Mouse (Mus musculus): ENCODE results near the gene Rhox4c.
"Not testable (repeated sequence)": the region's sequence is repeated elsewhere in the genome, so short reads cannot be mapped to it uniquely, and the experiment has no call there.

Rhox4c gene

DNA sequence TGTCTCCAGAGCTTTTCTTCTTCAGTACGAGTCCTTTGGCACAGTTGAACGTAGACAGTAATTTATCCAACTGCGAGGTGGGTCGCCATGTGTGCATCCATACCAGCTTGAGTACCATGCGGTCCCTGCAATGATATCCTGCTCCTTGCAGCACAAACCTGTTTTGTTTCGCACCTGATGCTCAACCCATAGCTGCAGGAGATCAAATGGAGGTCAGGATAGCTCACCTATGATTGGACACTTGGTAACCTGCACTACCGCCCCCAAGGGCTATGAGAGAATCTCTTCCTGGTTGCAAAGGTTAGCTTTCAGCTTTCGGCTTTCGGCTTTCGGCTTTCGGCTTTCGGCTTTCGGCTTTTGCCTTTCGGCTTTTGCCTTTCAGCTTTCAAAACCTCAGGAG is at the start of gene Rhox4c:
Rhox4c (plus strand) TSS at position 301 of the 400 bp plus-strand sequence.
- not testable (repeated sequence) for DNase-seq

DNA sequence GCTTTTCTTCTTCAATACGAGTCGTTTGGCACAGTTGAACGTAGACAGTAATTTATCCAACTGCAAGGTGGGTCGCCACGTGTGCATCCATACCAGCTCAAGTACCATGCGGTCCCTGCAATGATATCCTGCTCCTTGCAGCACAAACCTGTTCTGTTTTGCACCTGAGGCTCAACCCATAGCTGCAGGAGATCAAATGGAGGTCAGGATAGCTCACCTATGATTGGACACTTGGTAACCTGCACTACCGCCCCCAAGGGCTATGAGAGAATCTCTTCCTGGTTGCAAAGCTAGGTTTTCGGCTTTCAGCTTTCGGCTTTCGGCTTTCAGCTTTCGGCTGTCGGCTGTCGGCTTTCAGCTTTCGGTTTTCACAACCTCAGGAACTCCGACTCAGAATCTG is 47.9 kb upstream of the Rhox4c start, which contains the start of gene Rhox4b:
Rhox4b (plus strand) TSS at position 301 of the 400 bp plus-strand sequence.
- DNase-seq: not testable (repeated sequence)

DNA sequence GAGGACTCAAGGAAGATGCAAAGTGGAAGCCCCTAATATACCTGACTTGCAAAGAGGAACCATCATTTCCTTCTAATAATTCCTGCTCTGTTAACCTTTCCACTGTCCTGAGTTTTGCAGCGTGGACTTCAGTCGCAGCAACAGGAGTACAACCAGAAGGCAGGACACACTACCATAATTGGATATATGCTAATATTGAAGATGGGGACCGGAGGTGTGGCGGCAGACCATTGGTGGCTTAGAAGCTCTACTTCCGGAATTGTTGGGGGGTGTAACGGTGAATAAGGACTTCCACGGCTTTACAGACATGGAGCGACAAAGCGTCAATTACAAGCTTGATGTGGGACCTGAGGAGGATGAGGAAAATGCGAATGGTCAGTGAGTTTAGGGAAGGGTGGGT is 26.8 kb upstream of the Rhox4c start, which contains the start of gene Rhox2c:
Rhox2c (plus strand) TSS at position 301 of the 400 bp plus-strand sequence.
- DNase-seq: not testable (repeated sequence)

GRCm38 (mm10) chrX:37458285-37458684 is 21.9 kb upstream of the Rhox4c start, which contains the start of gene Rhox3c:
Gene Rhox3c, plus strand, starts transcription at chrX:37458585.
- not testable (repeated sequence) for DNase-seq

GRCm38 (mm10) chrX:37514059-37514458 is 33.9 kb downstream of the Rhox4c start, which contains the start of gene Rhox4d:
Gene Rhox4d, plus strand, starts transcription at chrX:37514359.
- DNase-seq: not testable (repeated sequence)

DNA sequence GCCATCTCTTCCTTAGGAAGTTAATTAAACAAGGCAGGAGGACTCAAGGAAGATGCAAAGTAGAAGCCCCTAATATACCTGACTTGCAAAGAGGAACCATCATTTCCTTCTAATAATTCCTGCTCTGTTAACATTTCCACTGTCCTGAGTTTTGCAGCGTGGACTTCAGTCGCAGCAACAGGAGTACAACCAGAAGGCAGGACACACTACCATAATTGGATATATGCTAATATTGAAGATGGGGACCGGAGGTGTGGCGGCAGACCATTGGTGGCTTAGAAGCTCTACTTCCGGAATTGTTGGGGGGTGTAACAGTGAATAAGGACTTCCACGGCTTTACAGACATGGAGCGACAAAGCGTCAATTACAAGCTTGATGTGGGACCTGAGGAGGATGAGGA is 50.0 kb downstream of the Rhox4c start, which contains the start of gene Rhox2e:
Rhox2e (plus strand) TSS at position 301 of the 400 bp plus-strand sequence.
- not testable (repeated sequence) for DNase-seq
